ENCODE assay signal across 11 mouse cellular contexts in the genomic region with DNA sequence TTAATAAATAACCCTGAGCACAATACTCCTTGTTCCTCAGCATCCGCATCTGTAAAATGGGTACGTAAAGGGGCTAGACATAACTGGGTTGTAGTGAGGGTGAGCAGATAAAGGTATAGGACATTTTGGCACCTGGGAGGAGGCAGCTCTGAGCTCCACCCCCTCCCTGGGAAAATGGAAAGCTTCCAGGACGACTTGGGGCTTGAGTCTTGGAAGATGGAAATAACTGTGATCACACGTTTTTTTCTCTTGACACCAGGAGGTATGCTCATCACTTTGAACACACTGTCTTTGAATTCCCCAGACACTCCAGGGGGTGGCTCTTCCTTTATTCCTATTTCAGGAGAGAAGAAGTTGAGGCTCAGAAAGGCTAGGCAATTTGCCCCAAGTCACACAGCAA.
A peak's percentile ranks its signal among the peaks of the same experiment; 100 is the strongest.
DNase-seq lines count a peak whose midpoint lies in the region; ATAC-seq and TF ChIP-seq lines count a peak whose summit lies in the region.
"Had no signal": no experiment of that assay in that cellular context is flagged by ENCODE, and none has a peak within 500 bp of the region (broad histone marks: within the 10 kb centered on the region; RNA-seq: fewer than 3 reads in every experiment).

No protein-coding gene starts in this region.

- H3K27me3 ChIP-seq in heart, postnatal 0 days (ENCODE audit: control insufficient read depth, insufficient read depth, low read length): no peaks in the 10 kb centered on the region
- no peaks in the 10 kb centered on the region for H3K27me3 ChIP-seq in heart, embryonic 11.5 days (ENCODE audit: control insufficient read depth, insufficient read depth, low read length)
- no peaks in the 10 kb centered on the region for H3K27me3 ChIP-seq in forebrain, postnatal 0 days (ENCODE audit: insufficient read depth, low read length)
- no peaks in the 10 kb centered on the region for H3K27me3 ChIP-seq in midbrain, embryonic 15.5 days (replicated peaks)

- H3K36me3 ChIP-seq in heart, postnatal 0 days (replicated peaks; ENCODE audit: control insufficient read depth, insufficient read depth, low read length): no peaks in the 10 kb centered on the region
- H3K36me3 ChIP-seq in heart, embryonic 11.5 days (ENCODE audit: control insufficient read depth, insufficient read depth, low read length): no peaks in the 10 kb centered on the region
- no peaks in the 10 kb centered on the region for H3K36me3 ChIP-seq in forebrain, postnatal 0 days (ENCODE audit: insufficient read depth)
- H3K36me3 ChIP-seq in midbrain, embryonic 15.5 days (replicated peaks): no peaks in the 10 kb centered on the region

- WGBS in heart, postnatal 0 days: 68% methylated on average over 4 of the region's 4 CpGs
- 56% methylated on average over 4 of the region's 4 CpGs for WGBS in heart, embryonic 11.5 days (ENCODE audit: insufficient replicate concordance)
- WGBS in forebrain, postnatal 0 days: 59% methylated on average over 4 of the region's 4 CpGs
- WGBS in midbrain, embryonic 15.5 days: 64% methylated on average over 4 of the region's 4 CpGs

- no peaks in the 10 kb centered on the region for H3K9me3 ChIP-seq in heart, postnatal 0 days (replicated peaks; ENCODE audit: control insufficient read depth, low read length)
- H3K9me3 ChIP-seq in heart, embryonic 11.5 days (replicated peaks; ENCODE audit: control insufficient read depth, low read length): no peaks in the 10 kb centered on the region
- H3K9me3 ChIP-seq in forebrain, postnatal 0 days (ENCODE audit: low read length): no peaks in the 10 kb centered on the region
- H3K9me3 ChIP-seq in midbrain, embryonic 15.5 days: no peaks in the 10 kb centered on the region

- no peak overlapping the region for H3K27ac ChIP-seq in heart, postnatal 0 days (ENCODE audit: low read depth)
- no peak overlapping the region for H3K27ac ChIP-seq in heart, embryonic 11.5 days (ENCODE audit: low read depth, low read length)
- H3K27ac ChIP-seq in forebrain, postnatal 0 days (ENCODE audit: low read depth, low read length): peak overlapping the region; percentile 96
- peak overlapping the region; percentile 96 for H3K27ac ChIP-seq in midbrain, embryonic 15.5 days

- H3K4me3 ChIP-seq in heart, postnatal 0 days (ENCODE audit: low read depth, low read length): no peak overlapping the region
- H3K4me3 ChIP-seq in heart, embryonic 11.5 days (ENCODE audit: low read depth, low read length): no peak overlapping the region
- no peak overlapping the region for H3K4me3 ChIP-seq in forebrain, postnatal 0 days (ENCODE audit: low read depth, low read length)
- no peak overlapping the region for H3K4me3 ChIP-seq in midbrain, embryonic 15.5 days

- no peak for TF ChIP-seq CTCF in heart, postnatal 0 days (IDR thresholded peaks at IDR 0.05; ENCODE audit: low read depth)
- TF ChIP-seq CTCF in forebrain, postnatal 0 days (IDR thresholded peaks at IDR 0.05; ENCODE audit: low read depth): no peak

- intact Hi-C loops in left cerebral cortex, postnatal 4 days (cut with DNase I): no loop called here

- no peak for TF ChIP-seq EP300 in heart, postnatal 0 days (IDR thresholded peaks at IDR 0.05; ENCODE audit: low read depth)

- H3K9ac ChIP-seq in heart, postnatal 0 days (replicated peaks; ENCODE audit: low read depth, low read length): no peak overlapping the region
- H3K9ac ChIP-seq in heart, embryonic 11.5 days (ENCODE audit: low read depth, low read length): no peak overlapping the region
- peak overlapping the region; percentile 31; the same call in 1 of the 2 replicates for H3K9ac ChIP-seq in forebrain, postnatal 0 days
- no peak overlapping the region for H3K9ac ChIP-seq in midbrain, embryonic 15.5 days

- no peak overlapping the region for H3K4me2 ChIP-seq in heart, postnatal 0 days (ENCODE audit: low read depth, low read length)
- no peak overlapping the region for H3K4me2 ChIP-seq in heart, embryonic 11.5 days
- no peak overlapping the region for H3K4me2 ChIP-seq in forebrain, postnatal 0 days (ENCODE audit: low read depth)
- no peak overlapping the region for H3K4me2 ChIP-seq in midbrain, embryonic 15.5 days

- ATAC-seq in heart, postnatal 0 days (ENCODE audit: insufficient read depth, low read depth): no peak
- no peak for ATAC-seq in heart, embryonic 11.5 days (replicated peaks; ENCODE audit: insufficient number of reproducible peaks, low FRiP score, low TSS enrichment)
- no peak for ATAC-seq in forebrain, postnatal 0 days
- ATAC-seq in midbrain, embryonic 15.5 days (replicated peaks): no peak
- ATAC-seq: CD4-positive, CD25-positive, alpha-beta regulatory T cell, adult 4 months; intestine, embryonic 16.5 days had no signal

- peak; percentile 3 for DNase-seq in heart, postnatal 0 days (ENCODE audit: low spot score)
- DNase-seq in R1 (ENCODE audit: low read depth, low spot score): peak; percentile 66
- no peak for DNase-seq in forebrain, postnatal 0 days
- DNase-seq in ovary, postnatal 36 days (ENCODE audit: low spot score): no peak
- no peak for DNase-seq in left cerebral cortex, postnatal 4 days
- no peak for DNase-seq in frontal cortex, postnatal 36 days (ENCODE audit: low spot score in 2 of 2)
- DNase-seq: gastrocnemius, postnatal 10 days had no signal

- H3K4me1 ChIP-seq in heart, postnatal 0 days (ENCODE audit: control insufficient read depth, insufficient read depth): peaks cover 49% of the 10 kb centered on the region
- H3K4me1 ChIP-seq in heart, embryonic 11.5 days (ENCODE audit: control insufficient read depth, insufficient read depth, low read length): peaks cover 65% of the 10 kb centered on the region
- peaks cover 70% of the 10 kb centered on the region for H3K4me1 ChIP-seq in forebrain, postnatal 0 days (ENCODE audit: insufficient read depth)
- H3K4me1 ChIP-seq in midbrain, embryonic 15.5 days: peaks cover 99% of the 10 kb centered on the region

Comparison
In these comparisons a context has a peak if more than half of its experiments do, and no peak if none do; other contexts are left out.
1. DNase-seq: peak in heart, postnatal 0 days (single experiment) and R1 (single experiment); none in forebrain, postnatal 0 days (single experiment), ovary, postnatal 36 days (single experiment), left cerebral cortex, postnatal 4 days (single experiment) and frontal cortex, postnatal 36 days (0 of 2).
2. H3K27ac ChIP-seq: peak in forebrain, postnatal 0 days (single experiment) and midbrain, embryonic 15.5 days (single experiment); none in heart, postnatal 0 days (single experiment) and heart, embryonic 11.5 days (single experiment).